Comparison of ENCODE assay signal across 14 mouse cellular contexts in the genomic region with DNA sequence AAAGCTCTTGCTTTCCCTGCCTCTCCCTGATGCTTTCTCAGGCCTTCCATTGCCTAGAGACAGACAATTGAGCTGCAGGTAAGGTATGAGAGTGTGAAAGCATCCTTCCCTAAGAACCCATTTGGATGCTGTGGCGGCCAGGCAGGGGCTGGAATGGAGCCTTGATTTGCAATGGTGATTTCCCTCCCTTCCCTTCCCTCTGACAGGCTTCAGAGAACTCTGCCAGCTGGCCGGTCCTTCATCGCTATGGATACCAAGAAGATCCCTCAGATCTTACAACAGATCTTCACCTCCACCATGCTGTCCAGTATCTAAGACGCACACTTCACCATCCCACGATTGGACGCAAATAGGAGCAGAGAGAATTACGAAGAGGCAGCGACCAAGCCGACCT. TPM values are rescaled to one million over a fixed set of nuclear protein-coding genes. Genes with fewer than 3 reads are reported as not detected.
DNase-seq lines count a peak whose midpoint lies in the region; ATAC-seq lines count a peak whose summit lies in the region.
"Had no signal": no experiment of that assay in that cellular context is flagged by ENCODE, and none has a peak within 500 bp of the region (broad histone marks: within the 10 kb centered on the region; RNA-seq: fewer than 3 reads in every experiment).

No protein-coding gene starts in this region.

- H3K36me3 ChIP-seq in hindbrain, embryonic 10.5 days = no peaks in the 10 kb centered on the region
- no peaks in the 10 kb centered on the region for H3K36me3 ChIP-seq in hindbrain, embryonic 11.5 days (ENCODE audit: control insufficient read depth, insufficient read depth, low read length)
- H3K36me3 ChIP-seq in forebrain, embryonic 14.5 days (ENCODE audit: control insufficient read depth, insufficient read depth, low read length) = no peaks in the 10 kb centered on the region
- H3K36me3 ChIP-seq in midbrain, embryonic 10.5 days = no peaks in the 10 kb centered on the region
- no peaks in the 10 kb centered on the region for H3K36me3 ChIP-seq in kidney, embryonic 14.5 days (ENCODE audit: control insufficient read depth, insufficient read depth, low read length)

- no peak overlapping the region for H3K9ac ChIP-seq in hindbrain, embryonic 11.5 days (ENCODE audit: low read depth, low read length)
- no peak overlapping the region for H3K9ac ChIP-seq in forebrain, embryonic 14.5 days (ENCODE audit: low read length)
- H3K9ac ChIP-seq in kidney, embryonic 14.5 days (ENCODE audit: low read depth, low read length) = no peak overlapping the region
- H3K9ac ChIP-seq: liver, embryonic 14.5 days had no signal

- WGBS in hindbrain, embryonic 10.5 days = 73% methylated on average over 9 of the region's 9 CpGs
- 74% methylated on average over 9 of the region's 9 CpGs for WGBS in hindbrain, embryonic 11.5 days
- WGBS in forebrain, embryonic 14.5 days = 59% methylated on average over 9 of the region's 9 CpGs
- WGBS in midbrain, embryonic 10.5 days = 70% methylated on average over 9 of the region's 9 CpGs
- 89% methylated on average over 9 of the region's 9 CpGs for WGBS in kidney, embryonic 14.5 days

- no peak overlapping the region for H3K4me3 ChIP-seq in hindbrain, embryonic 10.5 days
- H3K4me3 ChIP-seq in hindbrain, embryonic 11.5 days (ENCODE audit: low read depth, low read length) = no peak overlapping the region
- H3K4me3 ChIP-seq in forebrain, embryonic 14.5 days (ENCODE audit: low read depth, low read length) = no peak overlapping the region
- no peak overlapping the region for H3K4me3 ChIP-seq in midbrain, embryonic 10.5 days
- no peak overlapping the region for H3K4me3 ChIP-seq in kidney, embryonic 14.5 days (ENCODE audit: low read length)

- peak; percentile 18 for DNase-seq in hindbrain, embryonic 10.5 days (ENCODE audit: low spot score)
- no peak for DNase-seq in hindbrain, embryonic 11.5 days (ENCODE audit: low spot score)
- peak; percentile 69 to 74 for DNase-seq in cerebellum, postnatal 14 days
- DNase-seq in forebrain, embryonic 14.5 days (ENCODE audit: low spot score) = peak; percentile 57
- no peak for DNase-seq in midbrain, embryonic 10.5 days (ENCODE audit: low spot score)
- no peak for DNase-seq in gastrocnemius, postnatal 14 days
- DNase-seq: retina, postnatal 1 day had no signal

- no peaks in the 10 kb centered on the region for H3K27me3 ChIP-seq in hindbrain, embryonic 10.5 days (ENCODE audit: insufficient read depth, poor library complexity, severe bottlenecking)
- H3K27me3 ChIP-seq in hindbrain, embryonic 11.5 days (ENCODE audit: control insufficient read depth, insufficient read depth, low read length) = no peaks in the 10 kb centered on the region
- no peaks in the 10 kb centered on the region for H3K27me3 ChIP-seq in forebrain, embryonic 14.5 days (replicated peaks; ENCODE audit: control insufficient read depth, insufficient read depth, low read length)
- peaks cover 16% of the 10 kb centered on the region for H3K27me3 ChIP-seq in midbrain, embryonic 10.5 days (ENCODE audit: low read depth, poor library complexity, severe bottlenecking)
- no peaks in the 10 kb centered on the region for H3K27me3 ChIP-seq in kidney, embryonic 14.5 days (ENCODE audit: control insufficient read depth, insufficient read depth, low read length)
- H3K27me3 ChIP-seq: Patski had no signal

- intact Hi-C loops in gastrocnemius, postnatal 14 days (cut with DNase I; ENCODE audit: low total_unique reads) = no loop called here

- no peaks in the 10 kb centered on the region for H3K9me3 ChIP-seq in hindbrain, embryonic 10.5 days
- no peaks in the 10 kb centered on the region for H3K9me3 ChIP-seq in hindbrain, embryonic 11.5 days (ENCODE audit: control insufficient read depth, low read length)
- no peaks in the 10 kb centered on the region for H3K9me3 ChIP-seq in forebrain, embryonic 14.5 days (replicated peaks; ENCODE audit: control insufficient read depth, low read length)
- no peaks in the 10 kb centered on the region for H3K9me3 ChIP-seq in midbrain, embryonic 10.5 days (replicated peaks)
- no peaks in the 10 kb centered on the region for H3K9me3 ChIP-seq in kidney, embryonic 14.5 days (ENCODE audit: control insufficient read depth, low read length)

- H3K4me2 ChIP-seq in hindbrain, embryonic 11.5 days (replicated peaks; ENCODE audit: low read depth, low read length) = no peak overlapping the region
- H3K4me2 ChIP-seq in forebrain, embryonic 14.5 days (ENCODE audit: low read length) = no peak overlapping the region
- H3K4me2 ChIP-seq in kidney, embryonic 14.5 days (replicated peaks; ENCODE audit: low read depth, low read length) = no peak overlapping the region

- no peak for ATAC-seq in hindbrain, embryonic 11.5 days (ENCODE audit: low FRiP score)
- no peak for ATAC-seq in forebrain, embryonic 14.5 days
- ATAC-seq in granulocyte monocyte progenitor cell, adult 5-6 weeks (replicated peaks; ENCODE audit: poor library complexity, severe bottlenecking) = no peak
- no peak for ATAC-seq in kidney, embryonic 14.5 days (ENCODE audit: low FRiP score, low TSS enrichment)
- ATAC-seq: Patski had no signal

- H3K27ac ChIP-seq in hindbrain, embryonic 10.5 days = peak overlapping the region; percentile 66
- H3K27ac ChIP-seq in hindbrain, embryonic 11.5 days (ENCODE audit: low read depth, low read length) = no peak overlapping the region
- peak overlapping the region; percentile 52; the same call in 1 of the 2 replicates for H3K27ac ChIP-seq in forebrain, embryonic 14.5 days (ENCODE audit: low read depth, low read length)
- peak overlapping the region; percentile 55 for H3K27ac ChIP-seq in midbrain, embryonic 10.5 days (replicated peaks)
- no peak overlapping the region for H3K27ac ChIP-seq in kidney, embryonic 14.5 days (ENCODE audit: low read depth, low read length)
- H3K27ac ChIP-seq: liver, embryonic 14.5 days had no signal

- H3K4me1 ChIP-seq in hindbrain, embryonic 10.5 days (replicated peaks) = peaks cover 63% of the 10 kb centered on the region
- H3K4me1 ChIP-seq in hindbrain, embryonic 11.5 days (replicated peaks; ENCODE audit: control insufficient read depth, insufficient read depth, low read length) = peaks cover 14% of the 10 kb centered on the region
- peaks cover 36% of the 10 kb centered on the region for H3K4me1 ChIP-seq in forebrain, embryonic 14.5 days (ENCODE audit: control insufficient read depth, insufficient read depth, low read length)
- H3K4me1 ChIP-seq in midbrain, embryonic 10.5 days = peaks cover 61% of the 10 kb centered on the region
- H3K4me1 ChIP-seq in kidney, embryonic 14.5 days (ENCODE audit: control insufficient read depth, insufficient read depth, low read length) = peaks cover 9% of the 10 kb centered on the region

RNA-seq across cellular contexts. Expression of gene Zfp957, which starts 46.3 kb away (rescaled TPM):
- polyA plus RNA-seq in hindbrain, embryonic 10.5 days (2016; fragmentation: Nextera tagmentation; extraction: Ambion mirVana) = not detected in 2 replicates
- polyA plus RNA-seq in hindbrain, embryonic 11.5 days (2014; fragmentation: Nextera tagmentation; extraction: Ambion mirVana) = not detected in 2 replicates
- not detected in 2 replicates for polyA plus RNA-seq in forebrain, embryonic 14.5 days (2014; fragmentation: Nextera tagmentation; extraction: Ambion mirVana)
- not detected in 2 replicates for polyA plus RNA-seq in midbrain, embryonic 10.5 days (2016; fragmentation: Nextera tagmentation; extraction: Ambion mirVana)
- total RNA-seq in granulocyte monocyte progenitor cell, adult 5-6 weeks (2014; fragmentation: Nextera tagmentation) = not detected in 2 replicates
- total RNA-seq in granulocyte monocyte progenitor cell, adult 5-6 weeks (2017) = not detected in 2 replicates
- not detected for total RNA-seq in gastrocnemius, postnatal 14 days (2021)
- not detected in 2 replicates for polyA plus RNA-seq in kidney, embryonic 14.5 days (2014; fragmentation: Nextera tagmentation; extraction: Ambion mirVana)
- total RNA-seq: gastrocnemius, adult 8-10 months; layer of hippocampus, adult 8-10 months; megakaryocyte progenitor cell, adult 5-6 weeks had no signal
- polyA plus RNA-seq: liver, embryonic 14.5 days had no signal

Comparison
In these comparisons a context has a peak if more than half of its experiments do, and no peak if none do; other contexts are left out.
1. DNase-seq: peak in hindbrain, embryonic 10.5 days (single experiment), cerebellum, postnatal 14 days (2 of 2) and forebrain, embryonic 14.5 days (single experiment); none in hindbrain, embryonic 11.5 days (single experiment), midbrain, embryonic 10.5 days (single experiment) and gastrocnemius, postnatal 14 days (single experiment).
2. H3K27ac ChIP-seq: peak in hindbrain, embryonic 10.5 days (single experiment), forebrain, embryonic 14.5 days (single experiment) and midbrain, embryonic 10.5 days (single experiment); none in hindbrain, embryonic 11.5 days (single experiment) and kidney, embryonic 14.5 days (single experiment).